Mouse (Mus musculus) liver (tissue): ENCODE results near the gene Leo1.
"Not testable (repeated sequence)": the region's sequence is repeated elsewhere in the genome, so short reads cannot be mapped to it uniquely, and the experiment has no call there.

Experiments
- DNase-seq: peaks from one replicate; pipeline ENCODE4 v3.0.0-alpha.2; 2020; ENCODE audit warnings: mixed read lengths

The Leo1 gene

GRCm38 (mm10) chr9:75427366-75428273 lies 13.7 kb upstream of the Leo1 start:
- DNase-seq: no peak

DNA sequence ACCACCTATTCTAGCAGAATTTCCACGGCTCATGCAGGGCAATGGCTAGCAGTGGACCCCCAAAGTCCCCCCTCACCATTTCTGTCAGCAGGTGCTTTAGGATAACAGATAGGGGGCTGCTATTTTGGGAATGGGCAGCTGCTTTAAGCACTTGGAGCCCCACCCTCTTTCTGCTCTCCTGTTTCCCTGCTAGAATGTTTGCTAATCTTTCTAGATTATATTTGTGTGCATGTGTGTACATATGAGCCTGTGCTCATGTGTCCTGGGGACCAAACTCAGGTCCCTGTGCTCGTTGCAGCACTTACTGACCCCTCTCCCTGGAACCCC lies 13.1 kb upstream of the Leo1 start:
- DNase-seq: no peak

DNA sequence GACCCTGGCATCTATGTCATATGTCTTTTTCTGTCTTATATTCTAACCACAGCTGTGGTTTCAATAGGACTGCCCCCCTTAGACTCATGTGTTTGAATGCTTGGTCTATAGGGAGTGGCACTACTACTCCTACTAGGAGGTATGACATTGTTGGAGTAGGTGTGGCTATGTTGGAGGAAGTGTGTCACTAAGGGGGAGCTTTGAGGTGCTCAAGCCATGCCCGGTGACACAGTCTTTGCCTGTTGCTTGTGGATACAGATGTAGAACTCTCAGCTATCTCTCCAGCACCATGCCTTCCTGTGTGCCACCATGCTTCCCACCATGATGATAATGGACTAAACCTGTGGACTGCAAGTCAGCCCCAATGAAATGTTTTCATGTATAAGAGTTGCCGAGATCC lies 12.3 kb upstream of the Leo1 start:
- DNase-seq: no peak

- no peak for DNase-seq
These were observed 11.7 kb upstream of the Leo1 start for GRCm38 (mm10) chr9:75429657-75430056.

DNA sequence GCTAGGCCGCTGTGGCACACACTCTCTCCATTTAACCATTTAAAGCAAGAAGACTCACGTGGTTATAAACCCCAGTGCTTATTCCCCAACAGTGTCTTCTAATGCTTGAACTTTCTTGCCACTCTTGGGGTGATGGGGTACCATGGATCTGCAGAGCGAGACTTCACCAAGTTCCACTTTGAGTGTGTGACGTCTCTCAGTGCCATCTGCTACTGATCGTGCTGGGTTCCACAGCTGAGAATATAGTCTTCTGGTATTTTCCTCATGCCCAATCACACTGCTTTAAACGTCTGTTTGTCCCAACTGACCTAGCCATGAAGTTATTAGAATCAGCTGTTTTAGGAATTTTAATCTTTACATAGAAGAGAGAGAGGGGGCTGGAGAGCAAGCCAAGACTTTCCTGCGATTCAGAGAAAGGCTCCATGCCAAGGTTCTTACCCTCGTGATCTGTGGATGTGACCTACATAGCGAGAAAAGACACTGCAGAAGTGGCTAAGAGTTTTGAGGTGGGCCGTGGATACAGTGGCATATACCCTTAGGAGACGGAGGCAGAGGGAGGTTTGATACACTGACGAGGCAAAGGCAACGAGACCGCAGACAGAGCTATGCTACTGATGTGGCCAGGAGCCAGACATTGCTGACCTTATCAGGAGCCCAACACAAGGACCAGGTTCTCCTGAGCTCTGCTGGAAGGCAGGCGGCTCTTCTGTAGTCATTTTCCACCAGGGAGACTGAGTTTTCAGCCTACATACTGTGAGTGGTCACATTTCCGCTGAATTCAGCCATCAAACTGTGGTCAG lies 10.3 kb upstream of the Leo1 start:
- peak; percentile 42 for DNase-seq

DNA sequence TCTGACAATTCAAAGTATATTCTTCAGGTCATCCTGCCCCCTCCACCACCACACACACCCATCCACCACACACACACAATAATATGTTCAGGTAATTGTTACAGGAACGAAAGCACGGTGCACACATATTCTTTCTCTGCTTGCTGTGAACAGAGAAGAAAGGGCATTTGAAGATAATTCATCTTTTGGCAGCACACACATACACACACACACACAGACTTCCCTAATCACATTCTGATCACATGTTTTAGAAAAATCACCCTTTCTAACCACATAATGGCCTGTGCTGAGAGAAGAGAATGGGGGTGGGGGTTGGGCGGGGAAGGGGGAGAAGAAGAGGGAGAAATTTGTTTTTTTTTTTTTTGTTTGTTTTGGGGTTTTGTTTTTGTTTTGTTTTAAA lies 8.6 kb upstream of the Leo1 start:
- no peak for DNase-seq

DNA sequence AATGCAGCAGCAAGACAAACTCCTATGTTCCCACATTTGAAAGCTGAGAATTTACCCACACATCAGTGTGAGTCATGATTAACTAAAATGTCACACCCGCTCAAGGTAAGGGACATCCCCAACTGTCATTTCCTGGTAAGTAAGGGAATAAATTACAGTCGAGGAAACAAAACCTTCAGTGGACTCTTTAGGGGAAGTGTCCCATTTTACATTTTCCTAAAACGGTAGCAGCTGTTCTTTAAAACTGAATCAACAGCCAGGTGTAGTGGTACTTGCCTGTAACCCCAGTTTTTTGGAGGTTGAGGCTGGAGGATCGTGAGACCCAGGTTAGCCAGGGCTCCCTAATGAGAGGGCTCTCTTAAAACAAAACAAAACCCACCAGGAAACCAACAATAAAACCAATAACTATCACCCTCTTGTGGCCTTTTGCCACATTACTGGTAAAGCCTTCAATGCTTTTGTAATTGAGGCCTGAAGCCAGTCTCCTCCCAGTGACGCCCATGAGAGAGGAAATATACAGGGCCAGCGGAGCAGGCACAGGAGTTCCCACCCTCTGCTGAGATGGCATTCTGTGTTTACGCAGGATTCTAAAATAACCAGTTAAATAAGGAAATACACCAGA lies 7.0 kb upstream of the Leo1 start:
- peak; percentile 16 for DNase-seq

GRCm38 (mm10) chr9:75434872-75435271 lies 6.5 kb upstream of the Leo1 start:
- DNase-seq: no peak

GRCm38 (mm10) chr9:75435291-75435690 lies 6.0 kb upstream of the Leo1 start:
- no peak for DNase-seq

GRCm38 (mm10) chr9:75435918-75436317 lies 5.4 kb upstream of the Leo1 start:
- DNase-seq: peak; percentile 56

DNA sequence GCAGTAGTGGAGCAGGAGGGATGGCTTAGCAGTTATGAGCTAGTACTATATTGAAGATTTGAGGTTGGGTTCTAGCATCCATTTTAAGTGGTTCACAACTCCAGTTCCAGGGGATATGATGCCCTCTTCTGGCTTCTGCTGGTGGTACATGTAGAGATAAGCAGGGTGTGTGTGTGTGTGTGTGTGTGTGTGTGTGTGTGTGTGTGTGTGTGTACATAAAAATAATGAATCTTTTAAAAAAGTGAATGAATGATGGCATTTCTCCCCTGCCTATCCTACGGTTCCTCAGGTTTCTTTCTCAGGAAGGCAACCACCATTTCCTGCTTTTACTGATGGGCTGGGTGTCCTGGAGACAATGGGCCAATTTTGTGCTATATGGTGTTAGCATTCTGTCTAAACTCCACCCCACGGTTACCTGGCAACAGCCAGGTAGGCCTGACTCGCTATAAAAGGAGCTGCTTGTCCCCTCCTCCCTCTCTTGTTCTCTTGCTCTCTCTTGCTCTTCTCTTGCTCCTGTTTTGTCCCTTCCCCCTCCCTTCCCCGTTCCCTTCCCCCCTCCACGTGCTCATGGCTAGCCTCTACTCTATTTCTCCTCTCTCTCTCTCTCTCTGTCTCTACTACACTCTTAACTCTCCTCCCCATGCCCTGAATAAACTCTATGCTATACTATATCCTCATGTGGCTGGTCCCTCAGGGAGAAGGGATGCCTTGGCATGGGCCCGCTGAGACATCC lies 3.5 kb upstream of the Leo1 start:
- peak; percentile 50 for DNase-seq

- DNase-seq: no peak
These were observed 387 bp downstream of the Leo1 start for GRCm38 (mm10) chr9:75441691-75442131.

GRCm38 (mm10) chr9:75444981-75445380 lies 3.7 kb downstream of the Leo1 start:
- no peak for DNase-seq

DNA sequence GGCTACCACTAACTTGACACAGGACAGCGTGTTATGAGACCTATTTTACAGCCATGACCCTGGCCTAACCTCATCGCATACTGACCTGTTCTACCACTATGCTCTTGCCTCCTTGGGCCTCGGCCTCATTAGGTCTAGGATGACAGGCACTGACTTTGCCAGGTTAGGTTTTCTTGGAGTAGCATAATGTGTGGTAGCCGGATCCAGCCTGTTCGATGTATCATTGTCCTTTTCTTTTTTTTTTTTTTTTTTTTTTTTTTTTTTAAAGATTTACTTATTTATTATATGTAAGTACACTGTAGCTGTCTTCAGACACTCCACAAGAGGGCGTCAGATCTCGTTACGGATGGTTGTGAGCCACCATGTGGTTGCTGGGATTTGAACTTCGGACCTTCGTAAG lies 5.2 kb downstream of the Leo1 start:
- DNase-seq: not testable (repeated sequence)

GRCm38 (mm10) chr9:75448021-75448420 lies 6.7 kb downstream of the Leo1 start:
- DNase-seq: no peak

DNA sequence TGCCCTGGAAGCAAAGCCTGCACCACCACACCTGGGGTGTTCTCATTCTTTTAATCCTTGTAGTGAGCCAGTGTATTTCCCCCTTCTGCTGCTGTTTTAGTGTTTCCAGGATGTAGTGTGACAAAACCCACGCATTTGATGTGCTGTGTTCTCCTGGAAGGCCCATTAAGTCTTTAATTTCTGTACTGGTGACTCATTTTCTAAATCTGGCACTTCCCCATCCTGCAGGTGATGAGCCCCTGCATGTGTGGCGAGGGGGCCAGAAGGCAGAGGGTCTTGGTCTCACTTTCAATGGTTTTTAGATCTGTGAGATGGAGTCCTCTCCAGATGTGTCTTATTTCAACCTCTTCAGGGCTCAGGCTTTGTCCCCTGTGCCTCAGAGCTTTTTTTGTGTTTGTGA lies 12.7 kb downstream of the Leo1 start:
- DNase-seq: no peak

DNA sequence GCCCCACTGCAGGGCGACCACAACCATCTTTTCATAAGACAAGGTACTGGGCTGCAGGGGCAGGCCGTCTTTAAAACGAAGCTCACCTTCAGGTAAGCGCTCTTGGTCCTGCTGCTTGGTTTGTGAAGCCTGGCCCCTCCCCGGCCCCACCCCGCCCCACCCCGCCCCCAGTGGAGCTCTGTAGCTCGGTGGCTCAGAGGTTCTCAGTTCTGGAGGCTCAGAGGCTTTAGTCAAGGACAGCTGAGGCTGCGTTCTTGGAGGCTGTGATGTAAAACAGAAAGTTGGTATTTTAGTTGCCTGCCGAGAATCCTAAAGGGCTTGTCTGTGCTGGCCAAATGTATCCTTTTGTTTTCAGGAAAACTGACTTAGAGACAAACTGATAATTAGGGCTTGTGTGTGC lies 14.4 kb downstream of the Leo1 start:
- no peak for DNase-seq

DNA sequence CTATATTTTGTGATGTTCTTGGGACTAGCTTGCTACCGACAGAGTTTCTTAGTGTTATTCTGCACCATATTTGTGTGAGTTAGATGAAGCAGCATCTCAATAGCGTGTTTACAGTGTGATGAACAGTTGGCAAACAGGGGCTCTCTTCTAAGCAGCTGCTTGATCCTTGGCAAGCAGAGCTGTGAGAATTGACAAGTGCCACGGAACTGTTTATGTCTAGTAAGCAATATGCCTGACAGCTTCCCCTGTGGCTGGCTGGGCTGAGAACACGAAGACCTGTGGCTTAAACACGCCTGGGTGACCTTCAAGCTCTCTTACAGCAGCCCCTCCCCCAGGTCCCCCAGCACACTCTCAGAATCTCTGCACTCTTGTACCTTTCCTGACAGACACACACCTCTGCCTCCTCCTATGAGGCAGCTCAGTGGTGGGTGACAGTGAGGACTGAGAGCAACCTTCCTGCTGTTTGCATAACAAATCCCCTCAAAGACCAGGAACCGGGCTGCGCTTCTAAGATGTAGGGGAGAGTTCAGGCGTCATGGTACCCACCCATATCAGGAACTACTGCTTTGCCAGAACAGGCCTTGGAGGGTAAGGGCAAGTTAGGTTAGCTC lies 21.8 kb downstream of the Leo1 start:
- DNase-seq: no peak

DNA sequence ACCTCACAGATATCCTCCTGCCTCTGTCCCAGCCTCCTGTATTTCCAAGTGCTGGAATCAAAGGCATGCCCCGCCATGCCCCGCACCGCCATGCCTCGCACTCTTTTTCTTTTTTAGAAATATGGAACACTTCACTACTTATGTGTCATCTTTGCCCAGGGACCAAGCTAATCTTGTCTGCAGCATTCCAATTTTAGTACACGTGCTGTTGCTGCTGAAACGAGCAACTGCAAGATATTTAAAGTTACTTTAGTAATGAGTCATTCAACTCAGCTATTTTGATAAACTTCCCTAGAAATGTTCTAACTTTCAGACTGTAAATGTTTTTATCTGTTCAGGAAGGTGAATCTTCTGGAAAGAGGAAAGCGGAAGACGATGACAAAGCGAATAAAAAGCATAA lies 24.5 kb downstream of the Leo1 start:
- no peak for DNase-seq

- no peak for DNase-seq
These were observed 25.3 kb downstream of the Leo1 start for GRCm38 (mm10) chr9:75466641-75467040.

- no peak for DNase-seq
These were observed 26.3 kb downstream of the Leo1 start for GRCm38 (mm10) chr9:75467581-75467980.

- DNase-seq: peak; percentile 20
These were observed 27.0 kb downstream of the Leo1 start for GRCm38 (mm10) chr9:75468297-75468696.

- no peak for DNase-seq
These were observed 35.9 kb downstream of the Leo1 start for GRCm38 (mm10) chr9:75477212-75477611.
